Mouse (Mus musculus): ENCODE results near the gene Mlx. TPM values are rescaled to one million over a fixed set of nuclear protein-coding genes. Genes with fewer than 3 reads are reported as not detected.

Mlx gene
- total and polyA plus RNA-seq, 3 experiments = 45.2 to 116 (median 51.5) TPM

DNA sequence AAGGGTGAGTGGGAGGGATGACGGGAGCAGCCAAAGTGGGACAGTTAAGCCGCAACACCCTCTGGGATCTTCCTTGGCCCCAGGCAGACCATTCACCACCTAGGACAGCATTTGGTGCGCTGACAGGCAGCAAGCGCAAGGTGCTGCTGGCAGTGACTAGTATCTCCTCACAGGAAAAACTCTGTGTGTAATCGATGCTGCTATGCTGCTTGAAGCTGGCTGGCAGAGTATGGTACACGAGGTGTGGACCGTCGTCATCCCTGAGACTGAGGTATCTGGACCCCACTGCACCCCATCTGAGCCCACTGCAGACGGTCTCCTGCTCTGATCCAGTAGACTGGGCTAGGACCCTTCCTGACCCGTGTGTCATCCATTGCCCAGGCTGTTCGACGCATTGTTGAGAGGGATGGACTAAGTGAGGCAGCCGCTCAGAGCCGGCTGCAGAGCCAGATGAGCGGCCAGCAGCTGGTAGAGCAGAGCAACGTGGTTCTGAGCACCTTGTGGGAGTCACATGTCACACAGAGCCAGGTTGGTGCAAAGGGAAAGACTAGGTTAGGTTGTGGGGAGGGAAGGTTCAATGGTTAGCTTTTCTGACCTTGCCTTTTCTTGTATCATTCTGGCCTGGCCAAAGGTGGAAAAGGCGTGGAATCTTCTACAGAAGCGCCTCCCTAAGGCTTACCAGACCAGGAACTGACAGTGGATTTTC is 1.3 kb upstream of the Mlx start:
- Histone ChIP-seq H3K27ac (ENCODE audit: insufficient read depth, low read depth) (peak overlapping the region; percentile 3; the same call in 1 of the 2 replicates), H3K4me1 (ENCODE audit: control insufficient read depth in 1 of 2, insufficient read depth in 2 of 2) (peaks cover 26 to 63% of the 10 kb centered on the region in 2 experiments), H3K4me3 (replicated peaks in 1 of 3; ENCODE audit: low read depth in 2 of 3, low read length in 2 of 3, poor library complexity in 1 of 3) (no peak overlapping the region), H3K27me3 (replicated peaks) (peaks cover 3% of the 10 kb centered on the region), H3K9me3 (replicated peaks; ENCODE audit: low read length) (no peaks in the 10 kb centered on the region), H3K9ac (ENCODE audit: insufficient read depth, low read depth) (peak overlapping the region; percentile 47), H3K4me2 (ENCODE audit: insufficient read depth, low read depth, poor library complexity, severe bottlenecking) (no peak overlapping the region), H3K36me3 (replicated peaks in 1 of 2; ENCODE audit: control insufficient read depth in 1 of 2, insufficient read depth in 1 of 2, low read length in 1 of 2) (peaks cover 34 to 57% of the 10 kb centered on the region in 2 experiments), H3K79me2 (replicated peaks; ENCODE audit: control insufficient read depth, extremely low read depth, insufficient read depth, poor library complexity, severe bottlenecking) (peaks cover 22% of the 10 kb centered on the region; the same call in 1 of the 2 replicates)
- DNase-seq (ENCODE audit: extremely low read depth) = no peak
- dilution Hi-C loops (cut with MboI; ENCODE audit: extremely low pct_ligation_motif_present, extremely low pct_unique_long_range_greater_than_20kb, low sequenced_read_pairs) (no loop called here), in situ Hi-C loops (cut with MboI; ENCODE audit: low pct_ligation_motif_present, low pct_unique_long_range_greater_than_20kb, low sequenced_read_pairs) (loop anchor here (10.0 kb wide), 1 partner anchor 219 kb away; the partner anchor contains the start of gene Becn1)
- TF ChIP-seq RCOR1 (conservative IDR thresholded peaks at IDR 0.05; ENCODE audit: low read depth, low read length) (no peak), MAX (IDR thresholded peaks at IDR 0.05; ENCODE audit: low read length) (no peak), MAZ (IDR thresholded peaks at IDR 0.05; ENCODE audit: low read depth, low read length) (no peak), MYC (IDR thresholded peaks at IDR 0.05; ENCODE audit: low read depth, low read length) (no peak), ZMIZ1 (IDR thresholded peaks at IDR 0.05; ENCODE audit: low read depth, low read length) (no peak), ELF1 (IDR thresholded peaks at IDR 0.05; ENCODE audit: low read depth, low read length) (no peak), CHD1 (IDR thresholded peaks at IDR 0.05; ENCODE audit: low read depth, low read length) (no peak), MEF2A (IDR thresholded peaks at IDR 0.05; ENCODE audit: borderline replicate concordance, low read depth, low read length) (no peak), TCF12 (IDR thresholded peaks at IDR 0.05; ENCODE audit: low read depth, low read length) (no peak), IRF4 (IDR thresholded peaks at IDR 0.05; ENCODE audit: low read depth, low read length) (no peak), NELFE (IDR thresholded peaks at IDR 0.05; ENCODE audit: low read depth, low read length) (no peak), SIN3A (IDR thresholded peaks at IDR 0.05; ENCODE audit: low read length) (no peak), KAT2A (IDR thresholded peaks at IDR 0.05; ENCODE audit: insufficient replicate concordance, low read length) (no peak), BHLHE40 (IDR thresholded peaks at IDR 0.05; ENCODE audit: low read depth, low read length) (no peak), POLR2AphosphoS2 (IDR thresholded peaks at IDR 0.05; ENCODE audit: low read depth, low read length) (no peak), SMC3 (IDR thresholded peaks at IDR 0.05; ENCODE audit: low read depth, low read length) (no peak), JUN (IDR thresholded peaks at IDR 0.05; ENCODE audit: insufficient read depth, low read depth, low read length) (no peak)

DNA sequence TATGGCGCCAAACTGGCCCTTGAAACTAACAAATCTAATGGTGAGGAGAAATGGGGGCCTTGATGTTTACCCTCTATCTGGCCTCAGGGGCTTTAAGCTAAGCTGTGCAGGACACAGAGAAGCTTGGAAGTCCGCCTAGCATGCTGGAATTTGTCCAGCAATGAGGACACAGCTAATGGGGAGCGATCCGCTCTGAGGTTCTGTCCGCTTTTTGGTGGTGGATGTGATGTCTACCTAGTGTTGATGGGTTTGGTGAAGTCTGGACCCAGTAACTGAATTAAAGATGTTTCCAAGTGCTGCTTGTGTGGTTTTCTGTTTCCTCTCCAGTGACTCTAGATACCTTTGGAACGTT is 778 bp upstream of the Mlx start:
- no peak for DNase-seq (ENCODE audit: extremely low read depth)
- peak overlapping the region; percentile 49 to 79 (median 68) for H3K4me3 ChIP-seq (replicated peaks in 1 of 3; ENCODE audit: low read depth in 2 of 3, low read length in 2 of 3, poor library complexity in 1 of 3)
- dilution Hi-C loops (cut with MboI; ENCODE audit: extremely low pct_ligation_motif_present, extremely low pct_unique_long_range_greater_than_20kb, low sequenced_read_pairs) = no loop called here

More for the DNA sequence above, 778 bp upstream of the Mlx start:
- Histone ChIP-seq H3K27me3 (replicated peaks) (peaks cover under 1% of the 10 kb centered on the region), H3K79me2 (replicated peaks; ENCODE audit: control insufficient read depth, extremely low read depth, insufficient read depth, poor library complexity, severe bottlenecking) (peaks cover 22% of the 10 kb centered on the region; the same call in 1 of the 2 replicates), H3K4me2 (ENCODE audit: insufficient read depth, low read depth, poor library complexity, severe bottlenecking) (peak overlapping the region; percentile 53), H3K27ac (ENCODE audit: insufficient read depth, low read depth) (peak overlapping the region; percentile 18), H3K4me1 (ENCODE audit: control insufficient read depth in 1 of 2, insufficient read depth in 2 of 2) (peaks cover 26 to 64% of the 10 kb centered on the region in 2 experiments), H3K9me3 (replicated peaks; ENCODE audit: low read length) (no peaks in the 10 kb centered on the region), H3K9ac (ENCODE audit: insufficient read depth, low read depth) (peak overlapping the region; percentile 47), H3K36me3 (replicated peaks in 1 of 2; ENCODE audit: control insufficient read depth in 1 of 2, insufficient read depth in 1 of 2, low read length in 1 of 2) (peaks cover 38 to 63% of the 10 kb centered on the region in 2 experiments)
- TF ChIP-seq USF2 (conservative IDR thresholded peaks at IDR 0.05; ENCODE audit: low read depth, low read length) (no peak), MYC (IDR thresholded peaks at IDR 0.05; ENCODE audit: low read depth, low read length) (no peak), POLR2AphosphoS2 (IDR thresholded peaks at IDR 0.05; ENCODE audit: low read depth, low read length) (no peak), MEF2A (IDR thresholded peaks at IDR 0.05; ENCODE audit: borderline replicate concordance, low read depth, low read length) (no peak), SMC3 (IDR thresholded peaks at IDR 0.05; ENCODE audit: low read depth, low read length) (no peak), IRF4 (IDR thresholded peaks at IDR 0.05; ENCODE audit: low read depth, low read length) (no peak), BHLHE40 (IDR thresholded peaks at IDR 0.05; ENCODE audit: low read depth, low read length) (no peak), MXI1 (IDR thresholded peaks at IDR 0.05; ENCODE audit: low read depth, low read length) (no peak), E2F4 (IDR thresholded peaks at IDR 0.05; ENCODE audit: insufficient replicate concordance, low read depth, low read length) (no peak), MAFK (IDR thresholded peaks at IDR 0.05; ENCODE audit: insufficient replicate concordance, low read length) (no peak), TCF12 (IDR thresholded peaks at IDR 0.05; ENCODE audit: low read depth, low read length) (no peak), SIN3A (IDR thresholded peaks at IDR 0.05; ENCODE audit: low read length) (no peak), KAT2A (IDR thresholded peaks at IDR 0.05; ENCODE audit: insufficient replicate concordance, low read length) (no peak), JUND (conservative IDR thresholded peaks at IDR 0.05; ENCODE audit: low read depth, low read length) (no peak), CHD2 (IDR thresholded peaks at IDR 0.05; ENCODE audit: low read length) (no peak)
- in situ Hi-C loops (cut with MboI; ENCODE audit: low pct_ligation_motif_present, low pct_unique_long_range_greater_than_20kb, low sequenced_read_pairs) = loop anchor here (10.0 kb wide), 1 partner anchor 219 kb away; the partner anchor contains the start of gene Becn1
